Mouse (Mus musculus): ENCODE data around the gene Itgb5. TPM values are rescaled to one million over a fixed set of nuclear protein-coding genes. Genes with fewer than 3 reads are reported as not detected.

Itgb5 gene
- 0.49 to 2.0 TPM (median 1.2 TPM) in 4 replicates for total RNA-seq (2023)

DNA sequence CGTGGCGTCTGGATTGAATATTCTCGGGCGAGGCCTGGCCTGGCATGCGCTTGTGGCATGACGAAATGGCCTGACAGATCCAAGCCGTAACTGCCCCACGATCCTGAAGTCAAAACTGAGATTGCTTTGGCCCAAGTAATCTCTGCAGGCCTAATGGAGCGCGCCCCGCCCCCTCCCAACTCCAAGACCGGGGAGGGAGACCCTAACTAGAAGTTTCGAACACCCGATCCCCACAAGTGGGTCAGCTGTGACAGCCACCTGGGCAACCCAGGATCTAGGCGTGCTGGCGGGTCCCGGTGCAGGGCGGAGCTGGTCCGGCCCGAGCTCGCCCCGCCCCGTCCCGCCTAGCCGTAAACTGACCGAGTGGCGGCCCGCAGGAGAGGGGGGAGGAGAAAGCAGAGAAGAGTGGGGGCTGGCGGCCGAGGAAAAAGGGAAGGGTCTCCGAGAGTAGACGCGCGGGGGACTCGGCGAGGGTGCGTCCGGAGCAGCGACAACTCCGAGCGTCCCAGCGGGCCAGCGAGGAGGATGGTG is at the start of gene Itgb5:
Gene Itgb5, plus strand, starts transcription at position 365 of the 531 bp plus-strand sequence.

DNA sequence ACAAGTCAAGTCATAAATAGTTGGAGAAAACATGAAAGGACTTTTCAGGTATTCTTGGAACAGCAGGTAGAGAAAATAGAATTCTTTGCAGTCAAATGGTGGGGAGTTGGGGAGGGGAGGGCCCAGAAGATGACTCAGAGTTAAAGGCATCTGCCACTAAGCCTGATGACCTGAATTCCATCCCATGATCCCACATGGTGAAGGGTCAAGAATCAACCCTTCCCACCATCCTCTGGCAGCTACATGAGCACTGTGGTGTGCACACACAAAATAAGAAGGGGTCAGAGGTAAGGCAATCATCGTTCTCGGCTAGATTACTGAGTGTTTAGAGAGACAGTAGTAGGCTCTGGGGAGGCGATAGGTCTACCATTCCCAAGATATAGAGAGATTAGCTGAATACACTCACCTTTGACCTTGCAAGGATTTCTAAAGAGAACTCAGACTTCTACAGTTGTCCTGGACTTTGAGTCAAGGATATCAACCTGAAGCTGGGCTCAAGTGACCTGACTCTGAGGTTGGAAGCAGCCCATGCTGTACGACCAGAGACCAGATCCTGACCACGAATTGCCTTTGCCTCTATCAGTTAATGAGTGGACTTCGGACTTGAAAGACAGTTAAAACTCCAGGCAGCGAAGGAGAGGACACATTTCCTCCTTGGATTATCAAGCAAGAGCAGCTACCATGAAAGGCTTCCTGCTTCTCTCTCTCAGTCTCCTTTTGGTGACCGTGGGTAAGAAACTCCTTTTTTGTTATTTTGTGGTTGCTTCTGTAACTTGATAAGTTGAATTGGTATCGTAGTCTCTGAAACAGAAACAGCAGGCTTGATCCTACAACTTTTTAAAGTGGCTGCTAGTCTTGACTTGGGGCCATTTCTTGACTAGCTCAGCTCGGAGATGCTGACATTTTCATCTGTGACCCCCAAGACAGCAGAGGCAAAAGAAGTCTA is 35.3 kb upstream of the Itgb5 start, which contains the start of gene Muc13:
Gene Muc13, plus strand, starts transcription at position 192 of the 946 bp plus-strand sequence.

DNA sequence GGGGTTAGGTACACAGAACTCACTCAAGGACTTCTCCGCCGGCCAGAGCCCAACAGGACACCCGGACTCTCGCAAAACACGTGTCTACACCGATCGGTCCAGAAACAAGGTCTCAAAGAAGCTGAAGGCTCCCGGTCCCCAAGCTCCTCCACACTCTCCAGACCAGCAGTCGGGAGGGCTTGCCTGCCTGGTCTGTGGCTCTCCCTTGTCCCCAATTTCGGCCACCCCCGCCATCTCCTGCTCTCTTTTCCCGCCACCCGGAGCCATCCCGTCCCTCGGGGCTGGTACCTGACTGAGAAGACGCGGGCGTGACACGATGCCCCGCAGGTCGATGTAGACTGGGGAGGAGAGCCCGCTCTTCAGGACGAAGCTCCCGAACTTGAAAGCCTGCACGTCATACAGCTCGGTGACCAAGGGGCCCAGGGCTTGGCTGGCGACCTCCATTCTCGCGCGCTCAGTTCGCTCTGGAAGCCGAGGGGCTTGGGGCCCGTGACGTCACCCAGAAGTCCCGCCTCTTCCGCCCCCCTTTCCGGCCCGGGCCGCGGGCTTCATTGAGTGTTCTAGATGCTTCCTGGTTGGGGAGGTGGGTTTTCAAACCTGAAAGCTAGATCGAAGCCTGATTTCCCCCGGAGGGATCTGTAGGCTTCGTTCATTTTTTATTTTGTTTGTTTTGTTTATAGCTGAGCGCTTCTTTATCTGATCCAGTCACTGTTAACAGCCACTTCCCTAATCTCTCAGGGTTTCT is 137.2 kb downstream of the Itgb5 start, which contains the start of gene Umps:
Gene Umps, minus strand, starts transcription at position 501 of the 745 bp plus-strand sequence.

Other genes with a start within 250 kb of the Itgb5 start
- gene Heg1, start 145.3 kb upstream of the Itgb5 start, total RNA-seq (2023): 102 to 122 TPM (median 109 TPM) in 4 replicates
- 0.24 to 0.50 TPM (median 0.35 TPM) in 4 replicates for gene Muc13, start 35.6 kb upstream of the Itgb5 start, total RNA-seq (2023)
- gene Umps, start 137.4 kb downstream of the Itgb5 start, total RNA-seq (2023): 17.4 to 18.8 TPM (median 18.3 TPM) in 4 replicates

Measured in B cell, adult 62 days (primary cell).